Mouse (Mus musculus) hindbrain, embryonic 11.5 days (tissue): Measurements from ENCODE around the gene Sft2d2. TPM values are rescaled to one million over a fixed set of nuclear protein-coding genes. Genes with fewer than 3 reads are reported as not detected.

Experiments
- ATAC-seq: fragments of 200-750 bp; cut with Nextera tagmentation; 2 replicates; pipeline ENCODE4 v1.8.0; 2017; ENCODE audit warnings: mild to moderate bottlenecking, moderate TSS enrichment, moderate library complexity; ENCODE audit not compliant: low FRiP score
- DNase-seq: peaks from one replicate; pipeline ENCODE4 v3.0.0-alpha.2; 2015; ENCODE audit warnings: low spot score
- H3K27ac ChIP-seq: fragments of 300-500 bp; sonication (generic); 2 replicates; pipeline ENCODE4 v1.5.1; 2014; ENCODE audit warnings: mild to moderate bottlenecking, low read depth, low read length
- H3K27me3 ChIP-seq: fragments of 300-500 bp; sonication (generic); 2 replicates; pipeline ENCODE4 v1.6.1; 2014; ENCODE audit warnings: mild to moderate bottlenecking, low read length, moderate library complexity, mixed read lengths; ENCODE audit not compliant: control insufficient read depth, insufficient read depth
- H3K36me3 ChIP-seq: fragments of 300-500 bp; sonication (generic); 2 replicates; pipeline ENCODE4 v1.6.1; 2014; ENCODE audit warnings: mild to moderate bottlenecking, low read length, moderate library complexity, mixed read lengths; ENCODE audit not compliant: control insufficient read depth, insufficient read depth
- H3K4me1 ChIP-seq: fragments of 300-500 bp; sonication (generic); replicated peaks from 2 replicates; pipeline ENCODE4 v1.6.1; 2014; ENCODE audit warnings: low read length, mixed read lengths; ENCODE audit not compliant: control insufficient read depth, insufficient read depth
- H3K4me2 ChIP-seq: fragments of 300-500 bp; sonication (generic); replicated peaks from 2 replicates; pipeline ENCODE4 v1.6.1; 2014; ENCODE audit warnings: mild to moderate bottlenecking, low read depth, low read length
- H3K4me3 ChIP-seq: fragments of 300-500 bp; sonication (generic); 2 replicates; pipeline ENCODE4 v1.5.1; 2014; ENCODE audit warnings: low read depth, low read length
- H3K9ac ChIP-seq: fragments of 300-500 bp; sonication (generic); 2 replicates; pipeline ENCODE4 v1.6.1; 2014; ENCODE audit warnings: low read depth, low read length
- H3K9me3 ChIP-seq: fragments of 300-500 bp; sonication (generic); 2 replicates; pipeline ENCODE4 v1.6.1; 2016; ENCODE audit warnings: low read length; ENCODE audit not compliant: control insufficient read depth
- WGBS: fragments of 180-500 bp; shearing (Covaris S2); extraction: QIAGEN DNeasy Blood & Tissue Kit; methylation state at CpG from one replicate; pipeline ENCODE4 v1.1.7; 2014; 5-methylcytosine and 5-hydroxymethylcytosine counted together
- polyA plus RNA-seq: library from polyadenylated mRNA; unstranded; fragments of >200 nt; fragmentation: Nextera tagmentation; extraction: Ambion mirVana; gene quantifications from 2 replicates; pipeline ENCODE4 v1.2.1, GENCODE M21; 2014

Sft2d2 gene
- polyA plus RNA-seq, 1 experiment from 2014 or later, result 11.1 TPM

DNA sequence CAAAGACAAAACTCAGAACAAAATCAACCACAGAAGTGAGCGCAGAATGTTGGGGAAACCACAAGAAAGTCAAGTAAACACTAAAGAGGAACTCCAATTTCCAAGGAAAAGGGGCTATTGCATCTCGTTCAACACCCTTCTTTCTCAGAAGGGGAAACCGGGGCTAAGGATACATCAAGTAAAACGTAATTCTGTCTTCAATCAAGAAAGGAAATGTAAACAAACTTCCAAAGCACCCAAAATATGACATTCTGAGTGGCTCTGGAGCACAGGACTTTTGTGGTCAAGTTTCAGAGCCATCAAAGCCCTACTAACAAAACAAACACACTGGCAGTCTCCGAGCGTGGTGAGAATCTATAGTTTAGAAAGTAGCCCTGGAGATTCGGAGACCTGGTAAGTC lies 812 bp downstream of the Sft2d2 start:
- peak overlapping the region; percentile 57 for H3K4me3 ChIP-seq
- ATAC-seq (no peak), DNase-seq (no peak)
- H3K4me1 ChIP-seq, result 0 out of 2 replicates have a peak, but pooled peaks cover 3% of the 10 kb centered on the region
- H3K27me3 ChIP-seq, result no peaks in the 10 kb centered on the region; the same call in 1 of the 2 replicates
- 17% methylated on average over 7 of the region's 7 CpGs for WGBS
- no peaks in the 10 kb centered on the region for H3K9me3 ChIP-seq
- no peak overlapping the region; the same call in 1 of the 2 replicates for H3K9ac ChIP-seq
- H3K36me3 ChIP-seq, result no peaks in the 10 kb centered on the region
- H3K4me2 ChIP-seq, result peak overlapping the region; percentile 85
- 0 out of 2 replicates have a peak overlapping the region, but pooled peaks have one; percentile 24 for H3K27ac ChIP-seq

DNA sequence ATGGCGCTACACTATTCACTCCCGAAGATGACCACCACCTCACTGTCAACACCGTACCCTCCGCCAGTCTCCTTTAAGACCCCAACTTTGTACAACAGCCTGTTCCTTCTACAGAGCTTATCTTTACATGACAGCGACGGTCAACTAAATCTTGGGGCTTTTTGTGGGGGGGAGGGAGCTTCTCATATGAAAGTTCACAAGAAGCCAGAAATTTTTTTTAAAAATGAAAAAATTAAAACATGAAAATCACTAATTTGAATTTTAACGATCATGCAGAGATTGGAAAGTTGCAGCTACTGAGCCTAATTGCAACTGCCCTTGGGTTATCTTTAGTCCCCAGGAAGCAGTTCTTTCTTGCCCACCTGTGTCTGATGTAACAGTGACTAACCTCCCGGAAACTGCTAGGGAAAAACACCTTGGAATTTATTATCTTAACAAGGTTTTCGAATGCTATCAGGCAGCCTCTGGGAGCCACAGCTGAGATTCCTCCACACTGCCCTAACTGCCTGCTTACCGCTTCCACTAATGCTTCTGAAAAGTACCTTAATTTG lies 1.4 kb downstream of the Sft2d2 start:
- WGBS, result 80% methylated on average over 10 of the region's 10 CpGs

DNA sequence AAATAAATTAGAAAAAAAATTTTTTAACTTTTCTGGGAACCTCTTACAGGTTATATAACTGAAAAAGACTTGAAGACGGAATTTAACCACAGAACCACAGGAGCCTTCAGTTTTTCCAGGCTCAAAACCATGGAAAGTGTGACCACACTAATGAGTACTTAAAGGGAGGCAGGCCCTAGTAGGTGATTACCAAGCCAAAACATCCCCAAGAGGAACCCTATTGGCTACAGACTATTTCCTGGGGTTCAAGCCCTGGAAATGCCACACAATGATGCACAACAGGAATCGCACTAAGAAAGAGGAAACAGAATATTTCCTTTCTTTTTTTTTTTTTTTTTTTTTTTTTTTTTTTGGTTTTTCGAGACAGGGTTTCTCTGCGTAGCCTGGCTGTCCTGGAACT lies 2.1 kb downstream of the Sft2d2 start:
- ATAC-seq (no peak), DNase-seq (no peak)
- H3K9me3 ChIP-seq, result no peaks in the 10 kb centered on the region
- 0 out of 2 replicates have a peak, but pooled peaks cover 3% of the 10 kb centered on the region for H3K4me1 ChIP-seq
- WGBS, result 78% methylated on average over 4 of the region's 4 CpGs
- no peak overlapping the region for H3K9ac ChIP-seq
- H3K27ac ChIP-seq, result no peak overlapping the region
- H3K36me3 ChIP-seq, result no peaks in the 10 kb centered on the region
- no peak overlapping the region for H3K4me2 ChIP-seq
- no peak overlapping the region for H3K4me3 ChIP-seq
- no peaks in the 10 kb centered on the region; the same call in 1 of the 2 replicates for H3K27me3 ChIP-seq

More for the DNA sequence above, 1.4 kb downstream of the Sft2d2 start:
- no peak overlapping the region for H3K27ac ChIP-seq
- no peak overlapping the region for H3K9ac ChIP-seq
- H3K4me3 ChIP-seq, result no peak overlapping the region
- 0 out of 2 replicates have a peak, but pooled peaks cover 3% of the 10 kb centered on the region for H3K4me1 ChIP-seq
- no peaks in the 10 kb centered on the region; the same call in 1 of the 2 replicates for H3K27me3 ChIP-seq
- H3K36me3 ChIP-seq, result no peaks in the 10 kb centered on the region
- ATAC-seq (no peak), DNase-seq (no peak)
- H3K9me3 ChIP-seq, result no peaks in the 10 kb centered on the region
- H3K4me2 ChIP-seq, result no peak overlapping the region

DNA sequence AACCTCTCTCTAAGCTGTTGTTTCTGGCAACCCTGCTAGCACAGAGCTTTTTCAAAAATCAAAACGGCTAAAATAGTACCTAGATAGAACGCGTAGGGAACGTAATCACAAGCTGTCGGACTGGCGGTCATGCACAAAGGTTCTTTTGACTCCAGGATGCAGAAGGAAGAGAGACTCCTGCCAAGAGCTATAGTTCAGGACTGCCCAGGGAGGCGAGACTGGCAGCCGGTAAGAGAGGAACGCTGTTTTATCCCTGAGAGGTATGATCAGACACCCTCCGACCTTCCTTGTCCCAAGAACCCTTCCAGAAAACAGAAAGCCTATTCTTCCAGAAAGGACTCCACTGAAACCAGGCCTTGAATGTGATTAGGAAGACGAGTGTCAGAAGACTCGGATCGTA lies 2.6 kb downstream of the Sft2d2 start:
- DNase-seq (no peak), ATAC-seq (no peak)
- Histone ChIP-seq H3K27me3 (no peaks in the 10 kb centered on the region; the same call in 1 of the 2 replicates), H3K36me3 (no peaks in the 10 kb centered on the region), H3K27ac (no peak overlapping the region), H3K9ac (no peak overlapping the region), H3K4me2 (no peak overlapping the region), H3K9me3 (no peaks in the 10 kb centered on the region), H3K4me3 (no peak overlapping the region), H3K4me1 (0 out of 2 replicates have a peak, but pooled peaks cover 3% of the 10 kb centered on the region)
- WGBS, result 73% methylated on average over 13 of the region's 13 CpGs

DNA sequence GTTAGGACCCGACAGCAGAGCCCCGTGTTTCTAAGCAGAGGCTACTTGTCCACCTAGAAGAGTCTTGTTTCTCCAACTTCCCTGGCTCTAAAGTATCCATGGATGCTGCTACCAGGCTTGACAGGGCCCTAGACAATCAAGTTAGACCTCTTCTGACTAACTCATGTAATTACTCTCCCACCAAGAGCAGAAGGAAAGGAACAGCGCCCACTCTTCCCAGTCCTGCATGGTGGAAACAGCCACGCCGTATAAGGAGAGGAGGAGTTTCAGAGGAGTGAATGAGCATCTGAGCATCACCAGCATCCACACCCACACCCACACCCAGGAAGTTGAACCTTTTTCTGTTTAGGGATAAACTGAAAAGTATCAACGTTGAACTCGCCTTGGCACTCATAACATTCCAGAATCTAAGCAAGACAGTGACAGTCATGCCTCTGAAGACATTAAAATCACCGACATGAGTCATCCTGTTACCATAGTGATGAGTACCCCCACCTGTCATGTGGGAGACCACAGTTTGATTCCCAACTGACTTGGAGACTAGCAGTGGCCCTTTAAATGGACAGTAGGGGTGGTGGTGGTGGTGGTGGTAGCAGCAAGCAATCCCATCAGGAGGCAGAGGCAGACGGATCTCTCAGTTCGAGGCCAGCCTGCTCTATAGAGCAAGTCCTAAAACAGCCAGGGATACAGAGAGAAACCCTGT lies 3.5 kb downstream of the Sft2d2 start:
- DNase-seq, result no peak
- no peaks in the 10 kb centered on the region for H3K9me3 ChIP-seq
- no peak overlapping the region for H3K9ac ChIP-seq
- H3K36me3 ChIP-seq, result no peaks in the 10 kb centered on the region
- H3K4me2 ChIP-seq, result no peak overlapping the region
- WGBS, result 88% methylated on average over 10 of the region's 10 CpGs
- H3K27me3 ChIP-seq, result no peaks in the 10 kb centered on the region; the same call in 1 of the 2 replicates
- H3K4me3 ChIP-seq, result no peak overlapping the region
- no peak overlapping the region for H3K27ac ChIP-seq
- 0 out of 2 replicates have a peak, but pooled peaks cover 3% of the 10 kb centered on the region for H3K4me1 ChIP-seq
- no peak for ATAC-seq

DNA sequence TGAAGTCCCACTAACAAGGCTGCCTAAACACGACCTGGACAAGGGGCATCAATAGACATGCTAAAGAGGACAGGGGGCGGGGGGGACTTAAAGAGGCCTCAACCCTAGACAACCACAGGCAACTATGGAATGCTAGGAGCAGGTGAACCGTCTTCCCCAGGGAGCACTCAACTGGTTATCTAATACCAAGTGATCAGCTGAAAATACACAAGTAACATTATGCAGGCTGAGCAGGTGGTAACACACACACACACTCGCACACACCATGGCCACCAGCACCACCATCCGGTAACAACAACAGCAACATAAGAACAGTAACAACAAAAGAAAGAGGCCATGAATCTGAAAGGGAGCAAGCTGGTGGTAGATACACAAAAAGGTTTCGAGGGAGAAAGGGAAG lies 4.2 kb downstream of the Sft2d2 start:
- no peak for DNase-seq
- H3K4me3 ChIP-seq, result no peak overlapping the region
- 80% methylated on average over 6 of the region's 6 CpGs for WGBS

DNA sequence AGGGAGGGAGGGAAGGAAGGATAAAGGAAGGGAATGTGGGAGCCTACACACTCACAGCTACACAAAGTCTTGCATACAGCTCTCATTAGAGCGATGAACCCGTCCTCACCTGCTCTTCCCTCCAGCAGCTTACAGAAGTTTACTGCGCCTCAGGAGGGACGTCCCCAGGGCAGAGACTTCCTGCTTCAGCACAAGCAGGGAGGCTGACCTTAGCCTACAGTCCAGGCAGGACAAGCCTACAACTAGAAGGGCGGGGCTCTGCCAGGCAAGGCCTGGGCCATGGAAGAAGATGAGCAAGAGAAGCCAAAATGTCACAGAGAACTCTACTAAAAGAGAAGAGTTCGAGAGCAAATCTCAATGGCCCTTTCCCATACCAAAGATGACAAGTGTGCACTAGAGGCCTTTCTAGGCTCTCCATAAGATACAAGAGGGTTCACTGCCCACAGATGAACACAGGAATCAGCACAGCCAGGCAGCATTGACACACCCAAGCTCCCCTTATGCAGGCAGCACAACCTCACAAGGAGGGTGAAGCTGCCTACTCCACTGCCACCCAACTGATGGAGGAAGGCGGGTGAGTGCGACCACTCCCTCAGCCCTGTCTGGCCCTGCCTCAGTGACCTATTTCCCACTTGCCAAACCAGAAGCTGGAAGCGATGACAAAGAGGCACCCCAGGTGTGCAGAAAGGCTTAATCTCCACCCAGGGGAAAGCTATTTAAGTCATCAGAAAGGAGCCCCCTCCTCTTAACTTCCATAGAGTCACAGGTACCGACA lies 5.2 kb downstream of the Sft2d2 start:
- Histone ChIP-seq H3K36me3 (no peaks in the 10 kb centered on the region), H3K9ac (no peak overlapping the region), H3K9me3 (no peaks in the 10 kb centered on the region), H3K27me3 (no peaks in the 10 kb centered on the region; the same call in 1 of the 2 replicates), H3K4me1 (0 out of 2 replicates have a peak, but pooled peaks cover 3% of the 10 kb centered on the region), H3K27ac (no peak overlapping the region), H3K4me2 (no peak overlapping the region), H3K4me3 (no peak overlapping the region)
- WGBS, result 77% methylated on average over 10 of the region's 10 CpGs
- ATAC-seq, result no peak
- no peak for DNase-seq

More for the DNA sequence above, 4.2 kb downstream of the Sft2d2 start:
- Histone ChIP-seq H3K9ac (no peak overlapping the region), H3K4me2 (no peak overlapping the region), H3K4me1 (0 out of 2 replicates have a peak, but pooled peaks cover 3% of the 10 kb centered on the region), H3K9me3 (no peaks in the 10 kb centered on the region), H3K27me3 (no peaks in the 10 kb centered on the region; the same call in 1 of the 2 replicates), H3K36me3 (no peaks in the 10 kb centered on the region), H3K27ac (no peak overlapping the region)
- no peak for ATAC-seq

DNA sequence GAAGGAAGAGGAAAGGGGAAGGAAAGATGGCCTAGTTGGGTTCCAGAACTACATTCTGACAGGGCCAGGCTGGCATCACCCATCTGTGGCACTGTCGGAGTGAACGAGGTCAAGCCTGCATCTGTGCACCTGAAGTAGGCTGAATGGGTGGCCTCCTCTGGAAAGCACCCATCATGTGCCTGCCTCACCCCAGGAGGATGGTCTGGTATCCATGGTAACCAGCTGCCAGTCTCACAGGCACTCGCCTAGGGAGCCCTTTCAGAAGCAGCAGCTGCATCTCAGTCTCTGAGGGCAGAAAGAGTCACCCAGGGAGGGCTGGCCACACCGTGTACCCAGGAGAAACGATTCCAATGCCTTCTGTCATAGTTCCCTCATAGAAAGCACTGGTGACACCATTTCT lies 6.9 kb downstream of the Sft2d2 start:
- no peaks in the 10 kb centered on the region for H3K9me3 ChIP-seq
- no peak overlapping the region for H3K4me3 ChIP-seq
- ATAC-seq (no peak), DNase-seq (no peak)
- H3K27ac ChIP-seq, result no peak overlapping the region
- 52% methylated on average over 5 of the region's 5 CpGs for WGBS
- H3K36me3 ChIP-seq, result no peaks in the 10 kb centered on the region
- no peaks in the 10 kb centered on the region for H3K4me1 ChIP-seq
- H3K4me2 ChIP-seq, result no peak overlapping the region
- H3K9ac ChIP-seq, result no peak overlapping the region
- no peaks in the 10 kb centered on the region for H3K27me3 ChIP-seq
